Mouse (Mus musculus) forebrain, embryonic 15.5 days (tissue): ENCODE results near the gene Ablim1. TPM values are rescaled to one million over a fixed set of nuclear protein-coding genes. Genes with fewer than 3 reads are reported as not detected.

Source experiments
- ATAC-seq: fragments of 200-750 bp; cut with Nextera tagmentation; replicated peaks from 2 replicates; pipeline ENCODE4 v1.8.0; 2017; ENCODE audit warnings: mild to moderate bottlenecking, moderate TSS enrichment, moderate library complexity
- H3K27ac ChIP-seq: fragments of 300-500 bp; sonication (generic); replicated peaks from 2 replicates; pipeline ENCODE4 v1.5.1; 2015; ENCODE audit warnings: mild to moderate bottlenecking, inconsistent platforms
- H3K27me3 ChIP-seq: fragments of 300-500 bp; sonication (generic); 2 replicates; pipeline ENCODE4 v1.6.1; 2015; ENCODE audit warnings: inconsistent platforms
- H3K36me3 ChIP-seq: fragments of 300-500 bp; sonication (generic); 2 replicates; pipeline ENCODE4 v1.6.1; 2015; ENCODE audit warnings: mild to moderate bottlenecking, inconsistent platforms
- H3K4me1 ChIP-seq: fragments of 300-500 bp; sonication (generic); 2 replicates; pipeline ENCODE4 v1.6.1; 2015; ENCODE audit warnings: inconsistent platforms
- H3K4me2 ChIP-seq: fragments of 300-500 bp; sonication (generic); replicated peaks from 2 replicates; pipeline ENCODE4 v1.6.1; 2015; ENCODE audit warnings: mild to moderate bottlenecking, inconsistent platforms
- H3K4me3 ChIP-seq: fragments of 300-500 bp; sonication (generic); 2 replicates; pipeline ENCODE4 v1.5.1; 2015; ENCODE audit warnings: mild to moderate bottlenecking, inconsistent platforms
- H3K9ac ChIP-seq: fragments of 300-500 bp; sonication (generic); replicated peaks from 2 replicates; pipeline ENCODE4 v1.6.1; 2015; ENCODE audit warnings: mild to moderate bottlenecking, inconsistent platforms
- H3K9me3 ChIP-seq: fragments of 300-500 bp; sonication (generic); 2 replicates; pipeline ENCODE4 v1.6.1; 2016; ENCODE audit warnings: inconsistent platforms
- WGBS: fragments of 180-500 bp; shearing (Covaris S2); methylation state at CpG from one replicate; pipeline ENCODE4 v1.1.7; 2015; ENCODE audit warnings: mixed read lengths; 5-methylcytosine and 5-hydroxymethylcytosine counted together
- polyA plus RNA-seq: library from polyadenylated mRNA; unstranded; fragments of >200 nt; fragmentation: Nextera tagmentation; extraction: Ambion mirVana; gene quantifications from 2 replicates; pipeline ENCODE4 v1.2.1, GENCODE M21; 2015

Gene Ablim1
- polyA plus RNA-seq, 1 experiment from 2014 or later, result 37.8 TPM

DNA sequence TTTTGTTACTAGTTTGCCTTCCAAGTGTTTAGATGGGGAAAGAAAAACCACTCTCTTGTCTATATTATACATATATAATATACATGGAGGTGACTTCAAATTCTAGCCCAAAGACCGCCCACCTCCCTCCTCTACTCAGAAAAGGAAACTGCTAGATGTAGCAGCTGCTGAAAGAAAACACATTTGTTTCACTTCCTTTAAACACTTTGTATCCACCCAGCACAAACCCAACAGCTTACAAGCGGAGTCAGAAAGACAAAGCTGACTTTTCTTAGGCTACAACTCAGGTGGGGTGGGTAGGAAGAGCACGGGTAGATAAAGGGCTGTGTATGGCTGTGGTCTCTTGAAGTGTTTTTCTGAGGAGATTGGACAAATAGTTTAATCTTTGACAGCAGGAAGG is 242.0 kb downstream of the Ablim1 start:
- Histone ChIP-seq H3K9ac (no peak overlapping the region), H3K36me3 (no peaks in the 10 kb centered on the region), H3K4me1 (peaks cover 3% of the 10 kb centered on the region), H3K4me3 (no peak overlapping the region), H3K27ac (no peak overlapping the region), H3K27me3 (no peaks in the 10 kb centered on the region), H3K9me3 (no peaks in the 10 kb centered on the region), H3K4me2 (no peak overlapping the region)
- no peak for ATAC-seq
- WGBS, result 80% methylated on average over 3 of the region's 3 CpGs

DNA sequence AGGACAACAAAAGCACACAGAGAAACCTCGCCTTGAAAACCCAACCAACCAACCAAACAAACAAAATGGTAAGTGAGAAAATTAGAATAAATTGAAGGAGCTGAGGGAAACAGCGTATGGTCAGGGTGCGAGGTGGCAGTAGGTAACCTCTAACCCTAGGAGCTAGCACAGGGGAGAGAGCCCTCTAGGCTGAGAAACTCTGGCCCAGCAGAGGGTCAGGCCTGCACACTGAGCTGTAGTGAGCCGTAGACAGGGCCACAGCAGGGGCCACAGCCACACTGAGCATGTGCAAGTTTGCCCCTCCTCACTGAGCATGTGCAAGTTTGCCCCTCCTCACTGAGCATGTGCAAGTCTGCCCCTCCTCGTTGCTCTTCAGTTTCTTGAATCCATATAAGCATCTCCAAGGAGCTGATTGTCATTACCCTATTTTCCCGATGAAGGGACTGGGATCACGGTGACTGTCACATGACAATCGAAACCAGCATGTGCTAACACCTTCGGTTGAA is 247.6 kb downstream of the Ablim1 start:
- no peak overlapping the region for H3K27ac ChIP-seq
- no peaks in the 10 kb centered on the region for H3K9me3 ChIP-seq
- H3K4me1 ChIP-seq, result no peaks in the 10 kb centered on the region
- no peaks in the 10 kb centered on the region for H3K27me3 ChIP-seq
- no peak overlapping the region for H3K9ac ChIP-seq
- WGBS, result 84% methylated on average over 9 of the region's 9 CpGs
- H3K4me2 ChIP-seq, result no peak overlapping the region
- no peaks in the 10 kb centered on the region for H3K36me3 ChIP-seq
- no peak for ATAC-seq
- no peak overlapping the region for H3K4me3 ChIP-seq

DNA sequence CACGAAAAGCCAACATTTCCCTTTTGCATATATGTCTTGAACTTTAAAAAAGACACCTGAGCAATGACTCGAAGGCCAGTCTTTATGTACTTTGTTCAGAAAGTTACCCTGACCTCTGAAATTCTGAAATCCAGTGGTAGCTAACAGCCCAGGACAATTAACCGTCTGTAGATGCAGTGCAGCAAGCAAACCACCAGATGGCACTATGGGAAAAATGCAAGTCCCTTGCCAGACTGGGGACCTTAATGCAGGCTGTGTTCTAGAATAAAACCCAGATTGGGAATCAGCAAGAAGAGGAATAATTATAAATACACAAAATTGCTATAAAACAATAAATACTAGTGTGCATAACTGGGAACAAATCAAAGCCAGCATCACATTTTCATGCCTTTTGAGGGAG is 248.4 kb downstream of the Ablim1 start:
- Histone ChIP-seq H3K27ac (no peak overlapping the region), H3K36me3 (no peaks in the 10 kb centered on the region), H3K4me1 (no peaks in the 10 kb centered on the region), H3K4me3 (no peak overlapping the region), H3K27me3 (no peaks in the 10 kb centered on the region), H3K9me3 (no peaks in the 10 kb centered on the region), H3K4me2 (no peak overlapping the region), H3K9ac (no peak overlapping the region)
- 32% methylated on average over 3 of the region's 3 CpGs for WGBS
- no peak for ATAC-seq

GRCm38 (mm10) chr19:57062746-57063145 is 252.0 kb downstream of the Ablim1 start:
- no peaks in the 10 kb centered on the region; the same call in 1 of the 2 replicates for H3K9me3 ChIP-seq
- H3K9ac ChIP-seq, result no peak overlapping the region
- H3K27ac ChIP-seq, result no peak overlapping the region
- peaks cover 3% of the 10 kb centered on the region for H3K36me3 ChIP-seq
- H3K4me3 ChIP-seq, result no peak overlapping the region
- ATAC-seq, result no peak
- no peaks in the 10 kb centered on the region for H3K4me1 ChIP-seq
- no peaks in the 10 kb centered on the region for H3K27me3 ChIP-seq
- no peak overlapping the region for H3K4me2 ChIP-seq
- WGBS, result 53% methylated on average over 4 of the region's 4 CpGs

- no peak for ATAC-seq
- H3K27me3 ChIP-seq, result no peaks in the 10 kb centered on the region
- H3K36me3 ChIP-seq, result peaks cover 6% of the 10 kb centered on the region
- H3K9ac ChIP-seq, result no peak overlapping the region
- WGBS, result 60% methylated on average over 19 of the region's 19 CpGs
- no peak overlapping the region for H3K27ac ChIP-seq
- H3K4me3 ChIP-seq, result no peak overlapping the region
- H3K9me3 ChIP-seq, result no peaks in the 10 kb centered on the region; the same call in 1 of the 2 replicates
- H3K4me2 ChIP-seq, result no peak overlapping the region
- H3K4me1 ChIP-seq, result no peaks in the 10 kb centered on the region
Measured at GRCm38 (mm10) chr19:57059018-57059580, 255.6 kb downstream of the Ablim1 start.

- Histone ChIP-seq H3K4me2 (no peak overlapping the region), H3K4me1 (no peaks in the 10 kb centered on the region), H3K36me3 (peaks cover 6% of the 10 kb centered on the region), H3K9ac (no peak overlapping the region), H3K4me3 (no peak overlapping the region), H3K27me3 (no peaks in the 10 kb centered on the region), H3K27ac (no peak overlapping the region), H3K9me3 (no peaks in the 10 kb centered on the region; the same call in 1 of the 2 replicates)
- 97% methylated on average over 2 of the region's 2 CpGs for WGBS
- ATAC-seq, result no peak
Measured at GRCm38 (mm10) chr19:57057568-57057967, 257.2 kb downstream of the Ablim1 start.

- ATAC-seq, result no peak
- 79% methylated on average over 16 of the region's 16 CpGs for WGBS
Measured at GRCm38 (mm10) chr19:57055215-57056120, 259.3 kb downstream of the Ablim1 start.

GRCm38 (mm10) chr19:57052959-57053358 is 261.8 kb downstream of the Ablim1 start:
- Histone ChIP-seq H3K27ac (no peak overlapping the region), H3K27me3 (no peaks in the 10 kb centered on the region), H3K9ac (no peak overlapping the region), H3K36me3 (peaks cover 5% of the 10 kb centered on the region), H3K9me3 (no peaks in the 10 kb centered on the region; the same call in 1 of the 2 replicates), H3K4me2 (no peak overlapping the region), H3K4me3 (no peak overlapping the region), H3K4me1 (peaks cover 10% of the 10 kb centered on the region; the same call in 1 of the 2 replicates)
- WGBS, result 60% methylated on average over 8 of the region's 8 CpGs
- ATAC-seq, result no peak

More at GRCm38 (mm10) chr19:57055215-57056120, 259.3 kb downstream of the Ablim1 start:
- Histone ChIP-seq H3K27ac (no peak overlapping the region), H3K9me3 (no peaks in the 10 kb centered on the region; the same call in 1 of the 2 replicates), H3K27me3 (no peaks in the 10 kb centered on the region), H3K36me3 (peaks cover 6% of the 10 kb centered on the region), H3K4me1 (no peaks in the 10 kb centered on the region), H3K4me3 (no peak overlapping the region), H3K9ac (no peak overlapping the region), H3K4me2 (no peak overlapping the region)

- no peak overlapping the region for H3K4me2 ChIP-seq
- no peak overlapping the region for H3K4me3 ChIP-seq
- ATAC-seq, result no peak
- no peaks in the 10 kb centered on the region for H3K36me3 ChIP-seq
- no peaks in the 10 kb centered on the region for H3K9me3 ChIP-seq
- H3K4me1 ChIP-seq, result peaks cover 10% of the 10 kb centered on the region; the same call in 1 of the 2 replicates
- H3K9ac ChIP-seq, result no peak overlapping the region
- no peaks in the 10 kb centered on the region for H3K27me3 ChIP-seq
- WGBS, result 92% methylated on average over 7 of the region's 7 CpGs
- H3K27ac ChIP-seq, result no peak overlapping the region
Measured at GRCm38 (mm10) chr19:57052016-57052415, 262.7 kb downstream of the Ablim1 start.

DNA sequence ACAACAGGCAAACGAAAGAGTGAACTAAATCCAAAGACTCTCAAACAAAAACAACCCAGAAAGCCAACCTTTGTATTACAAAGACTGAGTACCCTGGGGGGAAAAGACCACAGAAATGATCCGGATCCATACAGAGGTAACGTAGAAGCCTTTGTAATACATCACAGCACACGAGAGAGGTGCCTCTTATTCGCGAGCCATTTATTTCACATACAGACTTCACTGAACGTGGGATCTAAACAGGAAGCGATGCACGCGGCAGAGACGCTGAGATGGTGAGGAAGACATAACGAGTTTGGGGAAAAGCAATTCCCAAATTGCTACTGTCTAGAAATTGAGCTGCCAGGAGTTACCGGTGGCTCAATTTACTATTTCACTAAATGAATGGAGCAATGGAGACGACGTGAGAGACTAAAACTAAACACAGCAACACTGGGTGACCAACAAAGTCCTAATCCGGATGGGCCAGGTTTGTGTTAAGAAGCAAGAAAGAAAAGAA is 265.1 kb downstream of the Ablim1 start:
- Histone ChIP-seq H3K27ac (no peak overlapping the region), H3K4me2 (no peak overlapping the region)
- WGBS, result 23% methylated on average over 16 of the region's 16 CpGs

DNA sequence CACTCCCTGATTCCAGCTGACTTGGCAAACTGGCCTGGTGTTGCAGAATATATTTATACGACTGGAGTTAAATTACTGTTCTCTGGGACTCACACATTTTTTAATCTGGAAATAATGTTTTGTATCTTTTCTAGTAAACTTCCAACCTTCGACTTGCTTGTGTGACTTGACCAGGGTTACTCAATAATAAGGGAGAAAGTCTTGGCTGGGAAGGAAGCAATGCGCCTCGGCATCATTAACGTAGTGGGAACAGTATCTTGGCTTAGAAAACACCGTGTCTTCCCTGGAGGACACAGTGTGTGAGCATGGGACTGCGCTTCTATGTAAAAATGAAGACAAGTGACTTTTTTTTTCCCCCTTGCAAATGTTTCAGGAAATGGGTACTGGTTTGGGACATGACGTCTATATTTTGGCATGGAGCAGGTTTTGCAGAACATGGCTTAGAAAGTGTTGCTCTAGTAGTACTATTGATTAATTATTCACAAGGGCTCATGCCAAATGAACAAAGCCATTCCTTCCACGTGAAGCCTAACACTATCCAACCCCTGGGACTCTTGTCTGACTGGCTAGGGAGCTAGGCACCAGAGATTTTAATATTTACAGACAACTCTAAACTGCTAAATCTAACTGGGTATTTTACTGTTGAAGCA is 266.9 kb downstream of the Ablim1 start:
- Histone ChIP-seq H3K36me3 (no peaks in the 10 kb centered on the region), H3K27me3 (no peaks in the 10 kb centered on the region), H3K27ac (no peak overlapping the region), H3K4me1 (peaks cover 10% of the 10 kb centered on the region; the same call in 1 of the 2 replicates), H3K9me3 (no peaks in the 10 kb centered on the region), H3K9ac (no peak overlapping the region), H3K4me2 (no peak overlapping the region), H3K4me3 (no peak overlapping the region)
- WGBS, result 75% methylated on average over 9 of the region's 9 CpGs
- ATAC-seq, result no peak

More for the DNA sequence above, 265.1 kb downstream of the Ablim1 start:
- no peaks in the 10 kb centered on the region for H3K27me3 ChIP-seq
- H3K9ac ChIP-seq, result no peak overlapping the region
- H3K9me3 ChIP-seq, result no peaks in the 10 kb centered on the region
- ATAC-seq, result no peak
- no peaks in the 10 kb centered on the region for H3K36me3 ChIP-seq
- peaks cover 10% of the 10 kb centered on the region; the same call in 1 of the 2 replicates for H3K4me1 ChIP-seq
- H3K4me3 ChIP-seq, result no peak overlapping the region

- no peaks in the 10 kb centered on the region for H3K9me3 ChIP-seq
- no peaks in the 10 kb centered on the region for H3K27me3 ChIP-seq
- no peaks in the 10 kb centered on the region for H3K4me1 ChIP-seq
- 64% methylated on average over 6 of the region's 6 CpGs for WGBS
- H3K27ac ChIP-seq, result no peak overlapping the region
- H3K36me3 ChIP-seq, result 0 out of 2 replicates have a peak, but pooled peaks cover 4% of the 10 kb centered on the region
- H3K4me2 ChIP-seq, result no peak overlapping the region
- no peak for ATAC-seq
- H3K9ac ChIP-seq, result no peak overlapping the region
- no peak overlapping the region for H3K4me3 ChIP-seq
Measured at GRCm38 (mm10) chr19:57039258-57039657, 275.5 kb downstream of the Ablim1 start.
